Mouse (Mus musculus): ENCODE data around the gene Tead3.

DNA sequence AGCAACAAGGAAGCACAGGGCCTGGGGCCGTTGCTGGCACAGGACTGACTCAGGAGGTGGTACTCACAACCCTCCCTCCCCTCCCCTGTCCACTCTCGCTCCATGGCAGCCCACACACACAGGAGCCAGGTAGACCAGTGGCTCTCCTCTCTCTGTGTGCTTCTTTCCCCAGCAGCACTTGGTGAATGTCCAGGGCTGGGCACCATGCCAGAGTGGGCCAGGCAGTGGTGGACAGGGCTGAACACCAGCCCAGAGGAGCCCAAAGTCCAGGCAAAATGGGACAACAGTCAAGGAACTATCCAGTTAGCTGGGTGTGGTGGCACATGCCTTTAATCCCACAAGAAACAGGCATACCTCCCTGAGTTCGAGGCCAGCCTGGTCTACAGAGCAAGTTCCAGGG lies 60.4 kb downstream of the Tead3 start:
- TF ChIP-seq CTCF (IDR thresholded peaks at IDR 0.05; ENCODE audit: extremely low read depth, insufficient read depth, low read length): no peak
- no peak for TF ChIP-seq POLR2A (IDR thresholded peaks at IDR 0.05; ENCODE audit: extremely low read depth, insufficient read depth, low read length)
